Mouse (Mus musculus) forebrain, postnatal 0 days (tissue): Measurements from ENCODE around the gene Gpr160. TPM values are rescaled to one million over a fixed set of nuclear protein-coding genes. Genes with fewer than 3 reads are reported as not detected.

Experiments
- ATAC-seq: fragments of 200-750 bp; cut with Nextera tagmentation; 2 replicates; pipeline ENCODE4 v1.8.0; 2017; ENCODE audit warnings: mild to moderate bottlenecking, moderate library complexity
- DNase-seq: peaks from one replicate; pipeline ENCODE4 v3.0.0-alpha.2; 2015
- H3K27ac ChIP-seq: fragments of 300-500 bp; sonication (generic); 2 replicates; pipeline ENCODE4 v1.5.1; 2014; ENCODE audit warnings: low read depth, mild to moderate bottlenecking, antibody characterized with exemption, low read length, moderate library complexity, mixed read lengths
- H3K27me3 ChIP-seq: fragments of 300-500 bp; sonication (generic); 2 replicates; pipeline ENCODE4 v1.6.1; 2014; ENCODE audit warnings: mild to moderate bottlenecking, low read length, mixed read lengths; ENCODE audit not compliant: insufficient read depth
- H3K36me3 ChIP-seq: fragments of 300-500 bp; sonication (generic); 2 replicates; pipeline ENCODE4 v1.6.1; 2014; ENCODE audit warnings: mild to moderate bottlenecking, moderate library complexity; ENCODE audit not compliant: insufficient read depth
- H3K4me1 ChIP-seq: fragments of 300-500 bp; sonication (generic); 2 replicates; pipeline ENCODE4 v1.6.1; 2014; ENCODE audit warnings: antibody characterized with exemption; ENCODE audit not compliant: insufficient read depth
- H3K4me2 ChIP-seq: fragments of 300-500 bp; sonication (generic); 2 replicates; pipeline ENCODE4 v1.6.1; 2014; ENCODE audit warnings: low read depth, mild to moderate bottlenecking, moderate library complexity
- H3K4me3 ChIP-seq: fragments of 300-500 bp; sonication (generic); 2 replicates; pipeline ENCODE4 v1.5.1; 2014; ENCODE audit warnings: low read depth, low read length, mixed read lengths
- H3K9ac ChIP-seq: fragments of 300-500 bp; sonication (generic); 2 replicates; pipeline ENCODE4 v1.6.1; 2014; ENCODE audit warnings: mild to moderate bottlenecking
- H3K9me3 ChIP-seq: fragments of 300-500 bp; sonication (generic); 2 replicates; pipeline ENCODE4 v1.6.1; 2016; ENCODE audit warnings: low read length
- CTCF ChIP-seq: sonication (generic); IDR thresholded peaks from 2 replicates; pipeline ENCODE4 v1.5.1; 2016; ENCODE audit warnings: antibody characterized with exemption, control low read depth, low read depth
- WGBS: fragments of 180-500 bp; shearing (Covaris S2); extraction: QIAGEN DNeasy Blood & Tissue Kit; methylation state at CpG from one replicate; pipeline ENCODE4 v1.1.7; 2014; 5-methylcytosine and 5-hydroxymethylcytosine counted together
- polyA plus RNA-seq: library from polyadenylated mRNA; unstranded; fragments of >200 nt; fragmentation: Nextera tagmentation; extraction: Ambion mirVana; gene quantifications from 2 replicates; pipeline ENCODE4 v1.2.1, GENCODE M21; 2015
- total RNA-seq: library from RNA; depleted of rRNA; stranded (reverse); fragments of >200 nt; gene quantifications from 2 replicates; pipeline ENCODE4 v1.2.3, GENCODE M21; 2014

Gene Gpr160
- total and polyA plus RNA-seq, 2 experiments from 2014 or later, result 1.5 to 3.1 TPM

DNA sequence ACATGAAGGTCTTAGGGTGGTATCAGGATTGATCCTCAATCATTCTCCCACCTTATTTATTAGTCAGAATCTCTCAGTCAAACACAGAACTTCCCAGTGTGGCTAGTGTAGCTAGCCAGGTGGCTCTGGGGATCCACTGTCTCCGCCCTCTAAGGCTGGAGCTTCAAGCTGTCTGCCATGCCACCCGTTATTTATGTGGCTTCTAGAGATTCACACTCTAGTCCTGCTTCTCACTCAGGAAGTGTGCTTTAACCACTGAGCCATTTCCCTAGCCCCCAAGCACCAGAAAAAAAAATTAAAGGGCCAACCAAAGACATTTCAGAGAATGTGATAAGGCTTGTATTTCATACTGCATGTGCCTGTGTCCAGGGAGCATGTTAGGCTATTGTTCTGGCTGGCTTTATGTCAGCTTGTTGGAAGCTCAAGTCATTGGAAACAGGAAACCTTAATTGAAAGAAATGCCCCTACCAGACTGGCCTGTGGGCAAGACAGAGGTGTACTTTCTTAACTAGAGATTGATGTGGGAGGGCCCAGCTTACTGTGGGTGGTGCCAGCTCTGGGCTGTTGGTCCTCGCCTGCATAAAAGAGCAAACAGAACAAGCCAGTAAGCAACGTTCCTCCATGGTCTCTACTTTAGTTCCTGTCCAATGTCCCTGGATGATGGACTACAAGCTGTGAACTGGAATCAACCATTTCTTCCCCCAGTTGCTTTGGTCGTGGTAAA lies 8.1 kb downstream of the Gpr160 start:
- Histone ChIP-seq H3K9me3 (no peaks in the 10 kb centered on the region), H3K27me3 (no peaks in the 10 kb centered on the region), H3K36me3 (no peaks in the 10 kb centered on the region), H3K9ac (no peak overlapping the region), H3K4me3 (no peak overlapping the region), H3K4me2 (no peak overlapping the region), H3K27ac (no peak overlapping the region), H3K4me1 (no peaks in the 10 kb centered on the region)
- DNase-seq, result no peak
- no peak for ATAC-seq
- WGBS, result 78% methylated on average over 5 of the region's 5 CpGs
- no peak for TF ChIP-seq CTCF

DNA sequence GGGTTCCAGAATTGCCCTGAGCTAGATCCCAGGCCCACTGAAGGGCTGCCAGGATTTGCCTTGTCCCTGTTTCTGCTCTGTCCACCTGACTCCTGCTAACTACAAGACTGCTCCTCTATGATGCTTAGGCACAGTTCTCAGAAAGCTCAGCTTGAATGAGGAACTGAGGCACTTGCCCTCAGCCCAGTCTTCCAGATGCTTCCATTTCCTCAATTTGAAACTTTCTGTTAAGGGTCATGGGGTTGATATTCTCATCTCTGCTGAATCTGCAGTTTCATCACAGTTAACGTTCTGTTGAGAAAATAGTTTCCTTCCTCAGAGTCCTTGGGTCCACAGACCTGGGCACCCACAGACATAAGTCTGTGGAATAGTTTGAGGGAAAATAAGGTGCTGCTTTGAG lies 8.9 kb downstream of the Gpr160 start:
- TF ChIP-seq CTCF, result no peak
- ATAC-seq, result no peak
- Histone ChIP-seq H3K27ac (no peak overlapping the region), H3K4me3 (no peak overlapping the region), H3K9ac (no peak overlapping the region), H3K9me3 (no peaks in the 10 kb centered on the region), H3K4me1 (no peaks in the 10 kb centered on the region), H3K4me2 (no peak overlapping the region), H3K27me3 (no peaks in the 10 kb centered on the region), H3K36me3 (no peaks in the 10 kb centered on the region)
- no peak for DNase-seq
- 80% methylated on average over 1 of the region's 1 CpGs for whole genome bisulfite sequencing

DNA sequence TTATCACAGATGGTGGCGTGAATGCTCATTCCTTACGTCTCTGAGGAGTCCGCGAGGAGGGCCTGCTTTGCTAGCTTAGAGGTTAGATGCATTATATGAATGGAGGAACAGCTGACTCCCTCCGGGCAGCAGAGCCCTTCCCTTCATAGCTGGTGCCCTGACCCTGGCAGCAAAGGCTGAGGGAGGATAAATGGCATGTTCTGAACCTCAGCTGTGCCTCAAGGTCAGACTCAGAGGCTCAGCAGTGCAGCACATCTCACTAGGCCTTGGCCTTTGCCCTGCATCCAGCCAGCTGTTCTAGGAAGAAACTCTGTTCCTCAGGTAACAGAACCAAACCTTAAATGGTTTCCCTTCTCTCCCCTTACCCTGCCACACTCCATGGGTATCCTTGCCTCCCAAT lies 12.4 kb downstream of the Gpr160 start:
- no peaks in the 10 kb centered on the region for H3K4me1 ChIP-seq
- WGBS, result 80% methylated on average over 5 of the region's 5 CpGs
- no peak for DNase-seq

DNA sequence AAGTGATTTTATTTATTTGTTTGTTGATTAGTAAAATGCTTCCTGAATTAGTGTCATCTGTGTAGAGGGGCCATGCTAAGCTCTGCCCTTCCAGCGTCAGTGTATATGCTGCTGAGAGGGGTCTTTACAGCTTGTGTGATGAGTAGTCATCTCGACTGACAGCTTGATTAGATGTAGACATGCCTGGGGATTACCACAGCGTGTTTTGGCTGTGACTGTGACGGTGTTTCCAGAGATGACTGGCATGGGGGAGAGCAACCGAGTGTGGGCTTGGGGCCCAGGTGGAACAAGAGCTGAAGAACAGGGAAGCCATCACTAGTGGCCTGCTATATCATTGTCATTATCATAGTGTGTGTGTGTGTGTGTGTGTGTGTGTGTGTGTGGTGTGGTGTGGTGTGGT lies 12.9 kb downstream of the Gpr160 start:
- Histone ChIP-seq H3K4me1 (no peaks in the 10 kb centered on the region), H3K27me3 (no peaks in the 10 kb centered on the region)
- WGBS, result 74% methylated on average over 5 of the region's 5 CpGs

More for the DNA sequence above, 12.4 kb downstream of the Gpr160 start:
- Histone ChIP-seq H3K4me2 (no peak overlapping the region), H3K27me3 (no peaks in the 10 kb centered on the region), H3K9me3 (no peaks in the 10 kb centered on the region), H3K27ac (no peak overlapping the region), H3K4me3 (no peak overlapping the region), H3K9ac (no peak overlapping the region), H3K36me3 (no peaks in the 10 kb centered on the region)
- no peak for TF ChIP-seq CTCF
- ATAC-seq, result no peak

DNA sequence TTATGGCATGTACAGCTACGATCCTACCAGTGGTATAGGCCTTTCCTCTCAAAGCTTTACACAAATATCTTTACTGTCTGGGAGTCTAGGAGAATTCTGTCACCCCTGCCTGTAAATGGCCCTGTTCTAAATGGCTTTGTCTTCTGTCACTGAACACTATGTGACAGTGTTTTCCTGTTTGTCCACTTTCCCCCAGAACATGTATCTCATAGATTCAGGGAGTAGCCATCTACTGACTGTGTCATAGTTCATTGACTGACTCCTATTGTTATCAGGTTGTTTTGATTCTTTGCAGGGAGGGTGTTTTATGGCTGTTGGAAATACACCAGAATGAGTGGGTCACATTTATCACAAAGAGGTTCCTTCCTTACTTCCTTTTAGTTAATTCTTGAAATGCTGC lies 14.2 kb downstream of the Gpr160 start:
- no peak for ATAC-seq
- 95% methylated on average over 1 of the region's 1 CpGs for WGBS

More for the DNA sequence above, 12.9 kb downstream of the Gpr160 start:
- no peak for DNase-seq
- Histone ChIP-seq H3K9ac (no peak overlapping the region), H3K36me3 (no peaks in the 10 kb centered on the region), H3K9me3 (no peaks in the 10 kb centered on the region), H3K4me2 (no peak overlapping the region), H3K4me3 (no peak overlapping the region), H3K27ac (no peak overlapping the region)
- TF ChIP-seq CTCF, result no peak
- no peak for ATAC-seq

DNA sequence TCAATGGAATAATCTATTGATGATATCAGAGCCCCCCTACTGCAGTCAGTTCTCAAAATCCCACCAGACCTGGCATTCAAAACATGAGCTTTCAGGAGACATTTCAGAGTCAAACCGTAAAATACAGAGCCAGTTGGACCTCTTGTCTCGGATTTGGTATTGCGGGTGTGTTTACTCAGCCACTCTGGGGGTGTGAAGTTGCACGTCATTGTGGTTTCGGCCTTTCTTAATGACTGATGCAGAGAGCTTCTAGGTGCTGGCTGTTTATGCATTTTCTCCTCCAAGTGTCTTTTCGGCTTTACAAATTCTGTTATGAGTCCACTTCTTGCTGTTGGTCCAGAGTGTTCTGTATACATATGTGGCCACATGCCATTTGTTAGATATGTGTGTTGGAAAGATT lies 21.0 kb downstream of the Gpr160 start:
- Histone ChIP-seq H3K27me3 (no peaks in the 10 kb centered on the region), H3K9me3 (no peaks in the 10 kb centered on the region), H3K4me1 (no peaks in the 10 kb centered on the region), H3K27ac (no peak overlapping the region), H3K9ac (no peak overlapping the region), H3K4me2 (no peak overlapping the region), H3K36me3 (no peaks in the 10 kb centered on the region), H3K4me3 (no peak overlapping the region)
- TF ChIP-seq CTCF, result no peak
- no peak for DNase-seq
- 91% methylated on average over 6 of the region's 6 CpGs for WGBS
- no peak for ATAC-seq

More for the DNA sequence above, 14.2 kb downstream of the Gpr160 start:
- no peak for TF ChIP-seq CTCF
- H3K4me1 ChIP-seq, result no peaks in the 10 kb centered on the region
- H3K27me3 ChIP-seq, result no peaks in the 10 kb centered on the region
- no peak overlapping the region for H3K4me2 ChIP-seq
- H3K27ac ChIP-seq, result no peak overlapping the region
- H3K4me3 ChIP-seq, result no peak overlapping the region
- no peak for DNase-seq
- H3K36me3 ChIP-seq, result no peaks in the 10 kb centered on the region
- no peak overlapping the region for H3K9ac ChIP-seq
- H3K9me3 ChIP-seq, result no peaks in the 10 kb centered on the region

DNA sequence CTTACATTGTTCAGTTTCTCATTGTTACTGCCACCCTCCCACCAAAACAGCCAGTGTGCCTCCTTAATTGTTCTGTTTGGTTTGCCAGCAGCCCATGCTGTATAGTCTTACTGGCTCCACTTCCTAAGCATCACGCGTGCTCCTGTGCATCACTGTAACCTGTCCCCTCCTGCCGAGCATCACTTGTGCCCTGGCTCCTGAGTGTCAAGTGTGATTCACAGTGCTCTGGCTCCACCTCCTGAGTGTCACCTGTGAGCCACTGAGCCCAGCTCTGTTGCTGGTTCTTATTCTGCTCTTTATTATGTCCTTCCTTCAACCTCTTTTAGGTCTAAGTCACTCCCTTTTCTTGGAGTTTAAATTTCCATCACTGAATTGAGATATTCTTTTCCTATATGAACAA lies 31.7 kb downstream of the Gpr160 start:
- H3K36me3 ChIP-seq, result no peaks in the 10 kb centered on the region
- no peak overlapping the region for H3K4me3 ChIP-seq
- H3K4me2 ChIP-seq, result no peak overlapping the region
- WGBS, result 90% methylated on average over 3 of the region's 3 CpGs
- no peak for TF ChIP-seq CTCF
- no peaks in the 10 kb centered on the region for H3K9me3 ChIP-seq
- H3K4me1 ChIP-seq, result no peaks in the 10 kb centered on the region
- no peaks in the 10 kb centered on the region for H3K27me3 ChIP-seq
- DNase-seq, result no peak
- no peak overlapping the region for H3K9ac ChIP-seq
- ATAC-seq, result no peak
- H3K27ac ChIP-seq, result no peak overlapping the region
